Mouse (Mus musculus) stomach, postnatal 0 days (tissue): ENCODE measurements around the gene Tfr2. TPM values are rescaled to one million over a fixed set of nuclear protein-coding genes. Genes with fewer than 3 reads are reported as not detected.

ENCODE experiments used
- ATAC-seq: fragments of 200-750 bp; cut with Nextera tagmentation; 2 replicates; pipeline ENCODE4 v1.8.0; 2017; ENCODE audit not compliant: low FRiP score, low TSS enrichment
- DNase-seq: peaks from one replicate; pipeline ENCODE4 v3.0.0-alpha.2; 2016; ENCODE audit warnings: low spot score
- H3K27ac ChIP-seq: fragments of 300-500 bp; sonication (generic); replicated peaks from 2 replicates; pipeline ENCODE4 v1.5.1; 2014; ENCODE audit warnings: mild to moderate bottlenecking, control low read depth
- H3K27me3 ChIP-seq: fragments of 300-500 bp; sonication (generic); 2 replicates; pipeline ENCODE4 v1.6.1; 2014; ENCODE audit warnings: low read length; ENCODE audit not compliant: control insufficient read depth, insufficient read depth
- H3K36me3 ChIP-seq: fragments of 300-500 bp; sonication (generic); 2 replicates; pipeline ENCODE4 v1.6.1; 2014; ENCODE audit warnings: low read length, mixed read lengths; ENCODE audit not compliant: control insufficient read depth, insufficient read depth
- H3K4me1 ChIP-seq: fragments of 300-500 bp; sonication (generic); replicated peaks from 2 replicates; pipeline ENCODE4 v1.6.1; 2014; ENCODE audit warnings: antibody characterized with exemption; ENCODE audit not compliant: control insufficient read depth, insufficient read depth
- H3K4me2 ChIP-seq: fragments of 300-500 bp; sonication (generic); replicated peaks from 2 replicates; pipeline ENCODE4 v1.6.1; 2014; ENCODE audit warnings: low read depth, mild to moderate bottlenecking, control low read depth, moderate library complexity
- H3K4me3 ChIP-seq: fragments of 300-500 bp; sonication (generic); 2 replicates; pipeline ENCODE4 v1.5.1; 2014; ENCODE audit warnings: low read depth, low read length, control low read depth
- H3K9ac ChIP-seq: fragments of 300-500 bp; sonication (generic); 2 replicates; pipeline ENCODE4 v1.6.1; 2014; ENCODE audit warnings: mild to moderate bottlenecking, low read length, control low read depth, mixed read lengths
- H3K9me3 ChIP-seq: fragments of 300-500 bp; sonication (generic); 2 replicates; pipeline ENCODE4 v1.6.1; 2016; ENCODE audit warnings: low read length; ENCODE audit not compliant: control insufficient read depth
- CTCF ChIP-seq: IDR thresholded peaks from 2 replicates; pipeline ENCODE4 v1.5.1; 2016; ENCODE audit warnings: antibody characterized with exemption, low read depth, mild to moderate bottlenecking, moderate library complexity
- EP300 ChIP-seq: optimal IDR thresholded peaks from 2 replicates; pipeline ENCODE3; 2016; ENCODE audit warnings: antibody characterized with exemption
- WGBS: fragments of 180-500 bp; shearing (Covaris S2); extraction: QIAGEN DNeasy Blood & Tissue Kit; methylation state at CpG from one replicate; pipeline ENCODE4 v1.1.7; 2014; 5-methylcytosine and 5-hydroxymethylcytosine counted together
- microRNA-seq: library from miRNA; unstranded; fragments of <30 nt; microRNA quantifications from one replicate; pipeline ENCODE4, GENCODE M21; 2016
- polyA plus RNA-seq: library from polyadenylated mRNA; unstranded; fragments of >200 nt; fragmentation: Nextera tagmentation; extraction: Ambion mirVana; gene quantifications from 2 replicates; pipeline ENCODE4 v1.2.1, GENCODE M21; 2015

Tfr2 gene
- polyA plus RNA-seq, 1 experiment from 2014 or later, result 1.2 TPM

GRCm38 (mm10) chr5:137631171-137631570 lies 61.5 kb downstream of the Tfr2 start:
- H3K4me2 ChIP-seq, result peak overlapping the region; percentile 75
- H3K27me3 ChIP-seq, result no peaks in the 10 kb centered on the region
- H3K27ac ChIP-seq, result peak overlapping the region; percentile 97
- no peak for TF ChIP-seq CTCF
- TF ChIP-seq EP300, result no peak
- peak overlapping the region; percentile 87 for H3K9ac ChIP-seq
- 38% methylated on average over 9 of the region's 9 CpGs for WGBS
- DNase-seq (no peak), ATAC-seq (no peak)
- peaks cover 19% of the 10 kb centered on the region for H3K36me3 ChIP-seq
- H3K4me3 ChIP-seq, result peak overlapping the region; percentile 91
- no peaks in the 10 kb centered on the region for H3K9me3 ChIP-seq
- H3K4me1 ChIP-seq, result peaks cover 8% of the 10 kb centered on the region

- peak overlapping the region; percentile 97 for H3K27ac ChIP-seq
- peak overlapping the region; percentile 91; the same call in 1 of the 2 replicates for H3K4me3 ChIP-seq
- no peaks in the 10 kb centered on the region for H3K27me3 ChIP-seq
- ATAC-seq, result no peak
- H3K36me3 ChIP-seq, result peaks cover 22% of the 10 kb centered on the region
- peak overlapping the region; percentile 75 for H3K4me2 ChIP-seq
- DNase-seq, result no peak
- H3K9me3 ChIP-seq, result no peaks in the 10 kb centered on the region
- TF ChIP-seq CTCF (no peak), EP300 (no peak)
- peaks cover 8% of the 10 kb centered on the region for H3K4me1 ChIP-seq
- peak overlapping the region; percentile 87 for H3K9ac ChIP-seq
- WGBS, result 57% methylated on average over 4 of the region's 4 CpGs
Measured at GRCm38 (mm10) chr5:137631591-137631990, 62.0 kb downstream of the Tfr2 start.

- DNase-seq (peak; percentile 43), ATAC-seq (no peak)
- Histone ChIP-seq H3K36me3 (peaks cover 37% of the 10 kb centered on the region), H3K4me2 (no peak overlapping the region), H3K9me3 (no peaks in the 10 kb centered on the region), H3K27ac (peak overlapping the region; percentile 30; the same call in 1 of the 2 replicates), H3K4me3 (no peak overlapping the region), H3K4me1 (peaks cover 8% of the 10 kb centered on the region), H3K9ac (no peak overlapping the region), H3K27me3 (no peaks in the 10 kb centered on the region)
- 69% methylated on average over 12 of the region's 12 CpGs for WGBS
- no peak for TF ChIP-seq EP300
- TF ChIP-seq CTCF, result no peak
Measured at GRCm38 (mm10) chr5:137633397-137634084, 63.9 kb downstream of the Tfr2 start.

Small RNAs within 50 kb of the gene (microRNA-seq; reads per million reads assigned to microRNA genes)
- gene Mir6418, result not detected

Other genes starting within 250 kb of the Tfr2 start
- gene Slc12a9, start 236.2 kb upstream of the Tfr2 start, polyA plus RNA-seq, result 6.5 and 7.2 TPM in 2 replicates
- 12.1 and 13.9 TPM in 2 replicates for gene Ephb4, start 219.7 kb upstream of the Tfr2 start, polyA plus RNA-seq
- 0.79 and 0.96 TPM in 2 replicates for gene Zan, start 92.8 kb upstream of the Tfr2 start, polyA plus RNA-seq
- gene Pop7, start 67.3 kb upstream of the Tfr2 start, polyA plus RNA-seq, result 37.9 and 39.9 TPM in 2 replicates
- gene Gigyf1, start 51.3 kb upstream of the Tfr2 start, polyA plus RNA-seq, result 5.2 and 6.0 TPM in 2 replicates
- not detected in 2 replicates for gene Epo, start 36.6 kb upstream of the Tfr2 start, polyA plus RNA-seq
- 345 and 374 TPM in 2 replicates for gene Gnb2, start 36.3 kb upstream of the Tfr2 start, polyA plus RNA-seq
- 2.3 and 2.7 TPM in 2 replicates for gene Actl6b, start 16.3 kb upstream of the Tfr2 start, polyA plus RNA-seq
- gene Mospd3, start 31.2 kb downstream of the Tfr2 start, polyA plus RNA-seq, result 30.8 and 34.3 TPM in 2 replicates
- gene Pcolce, start 43.9 kb downstream of the Tfr2 start, polyA plus RNA-seq, result 77.3 and 85.9 TPM in 2 replicates
- gene Fbxo24, start 59.2 kb downstream of the Tfr2 start, polyA plus RNA-seq, result 0.11 and 0.16 TPM in 2 replicates
- gene Lrch4, start 59.3 kb downstream of the Tfr2 start, polyA plus RNA-seq, result 22.5 and 27.0 TPM in 2 replicates
- 2.4 and 3.4 TPM in 2 replicates for gene Gm20605, start 59.3 kb downstream of the Tfr2 start, polyA plus RNA-seq
- gene Sap25, start 71.5 kb downstream of the Tfr2 start, polyA plus RNA-seq, result 3.7 and 4.1 TPM in 2 replicates
- gene Irs3, start 75.9 kb downstream of the Tfr2 start, polyA plus RNA-seq, result 0.07 and 0.15 TPM in 2 replicates
- 10.4 and 12.4 TPM in 2 replicates for gene Agfg2, start 114.9 kb downstream of the Tfr2 start, polyA plus RNA-seq
- 1.0 TPM in 2 replicates for gene Nyap1, start 171.8 kb downstream of the Tfr2 start, polyA plus RNA-seq
- 100 and 110 TPM in 2 replicates for gene Tsc22d4, start 175.9 kb downstream of the Tfr2 start, polyA plus RNA-seq
- 16.8 and 17.2 TPM in 2 replicates for gene Ppp1r35, start 209.0 kb downstream of the Tfr2 start, polyA plus RNA-seq
- 5.8 and 6.8 TPM in 2 replicates for gene Mepce, start 217.8 kb downstream of the Tfr2 start, polyA plus RNA-seq
- 2.6 and 2.7 TPM in 2 replicates for gene Zcwpw1, start 218.0 kb downstream of the Tfr2 start, polyA plus RNA-seq